Mouse (Mus musculus): ENCODE results near the gene Mid1.
A peak's percentile ranks its signal among the peaks of the same experiment; 100 is the strongest.
"Not testable (repeated sequence)": the region's sequence is repeated elsewhere in the genome, so short reads cannot be mapped to it uniquely, and the experiment has no call there.

Mid1 gene

GRCm38 (mm10) chrX:169971562-169971961 is 286.6 kb downstream of the Mid1 start:
- not testable (repeated sequence) for DNase-seq (ENCODE audit: low spot score in 2 of 2)

GRCm38 (mm10) chrX:169972131-169972530 is 287.1 kb downstream of the Mid1 start:
- DNase-seq (ENCODE audit: low spot score in 2 of 2) = not testable (repeated sequence)

- peak; percentile 30 to 55 for DNase-seq (ENCODE audit: low spot score in 2 of 2)
Measured at GRCm38 (mm10) chrX:169972791-169973494, 287.9 kb downstream of the Mid1 start.

GRCm38 (mm10) chrX:169973806-169974205 is 288.8 kb downstream of the Mid1 start:
- DNase-seq (ENCODE audit: low spot score in 2 of 2) = peak; percentile 22 to 55

GRCm38 (mm10) chrX:169974456-169974855 is 289.5 kb downstream of the Mid1 start:
- DNase-seq (ENCODE audit: low spot score in 2 of 2) = peak; percentile 20 to 55

- peak; percentile 29 to 62 for DNase-seq (ENCODE audit: low spot score in 2 of 2)
Measured at GRCm38 (mm10) chrX:169974974-169975373, 290.0 kb downstream of the Mid1 start.

GRCm38 (mm10) chrX:169975681-169976131 is 290.7 kb downstream of the Mid1 start:
- DNase-seq (ENCODE audit: low spot score in 2 of 2) = peak; percentile 24 to 58

GRCm38 (mm10) chrX:169976340-169976739 is 291.3 kb downstream of the Mid1 start:
- DNase-seq (ENCODE audit: low spot score in 2 of 2) = peak; percentile 10 to 51

- not testable (repeated sequence) for DNase-seq (ENCODE audit: low spot score in 2 of 2)
Measured at GRCm38 (mm10) chrX:169977856-169978435, 292.9 kb downstream of the Mid1 start.

- DNase-seq (ENCODE audit: low spot score in 2 of 2) = peak; percentile 77 to 89
Measured at GRCm38 (mm10) chrX:169978436-169979381, 293.7 kb downstream of the Mid1 start.

- peak; percentile 35 to 65 for DNase-seq (ENCODE audit: low spot score in 2 of 2)
Measured at GRCm38 (mm10) chrX:169979461-169980202, 294.6 kb downstream of the Mid1 start.

GRCm38 (mm10) chrX:169980203-169980556 is 295.2 kb downstream of the Mid1 start:
- peak in 1 of 2 experiments; percentile 59 for DNase-seq (ENCODE audit: low spot score in 2 of 2)

- DNase-seq (ENCODE audit: low spot score in 2 of 2) = peak; percentile 30 to 63
Measured at GRCm38 (mm10) chrX:169980809-169981289, 295.9 kb downstream of the Mid1 start.

- DNase-seq (ENCODE audit: low spot score in 2 of 2) = peak; percentile 58 to 73
Measured at GRCm38 (mm10) chrX:169981761-169982181, 296.8 kb downstream of the Mid1 start.

- DNase-seq (ENCODE audit: low spot score in 2 of 2) = peak; percentile 34 to 62
Measured at GRCm38 (mm10) chrX:169982606-169983400, 297.8 kb downstream of the Mid1 start.

- peak; percentile 43 to 63 for DNase-seq (ENCODE audit: low spot score in 2 of 2)
Measured at GRCm38 (mm10) chrX:169983401-169984165, 298.6 kb downstream of the Mid1 start.

GRCm38 (mm10) chrX:169984331-169984730 is 299.3 kb downstream of the Mid1 start:
- peak; percentile 13 to 51 for DNase-seq (ENCODE audit: low spot score in 2 of 2)

GRCm38 (mm10) chrX:169984853-169985252 is 299.9 kb downstream of the Mid1 start:
- peak; percentile 55 to 66 for DNase-seq (ENCODE audit: low spot score in 2 of 2)

GRCm38 (mm10) chrX:169985796-169986195 is 300.8 kb downstream of the Mid1 start:
- DNase-seq (ENCODE audit: low spot score in 2 of 2) = peak; percentile 62 to 83
